Mouse (Mus musculus) MEL (cell line): Measurements from ENCODE around the gene Madd. TPM values are rescaled to one million over a fixed set of nuclear protein-coding genes. Genes with fewer than 3 reads are reported as not detected.

Experiments used
- DNase-seq: peaks from one replicate; pipeline ENCODE4 v3.0.0; 2011; ENCODE audit warnings: low read depth, low spot score
- H3K27ac ChIP-seq: 2 replicates; pipeline ENCODE4 v1.5.1; 2012; ENCODE audit warnings: low read depth, mild to moderate bottlenecking, control low read depth, low read length, moderate library complexity; ENCODE audit not compliant: control insufficient read depth
- H3K27me3 ChIP-seq, 2 experiments: fragments of 150-350 bp in 1 of 2; sonication (generic) in 1 of 2; 2 replicates each; pipeline ENCODE4 v1.6.1; 2012; ENCODE audit warnings: low read length in 2 of 2, mild to moderate bottlenecking in 2 of 2, improper control_type of control experiment in 1 of 2, moderate library complexity in 1 of 2; ENCODE audit not compliant: insufficient read depth in 2 of 2, control insufficient read depth in 1 of 2
- H3K36me3 ChIP-seq, 2 experiments: 2 replicates each; pipeline ENCODE4 v1.6.1; 2012 to 2014; ENCODE audit warnings: low read length in 2 of 2, improper control_type of control experiment in 1 of 2, inconsistent platforms in 1 of 2, mild to moderate bottlenecking in 1 of 2; ENCODE audit not compliant: insufficient read depth in 2 of 2, control insufficient read depth in 1 of 2
- H3K4me1 ChIP-seq, 2 experiments: fragments of 150-350 bp in 1 of 2; sonication (generic) in 1 of 2; 2 replicates each; pipeline ENCODE4 v1.6.1; 2012; ENCODE audit warnings: low read length in 2 of 2, improper control_type of control experiment in 1 of 2, mild to moderate bottlenecking in 1 of 2; ENCODE audit not compliant: insufficient read depth in 2 of 2, control insufficient read depth in 1 of 2
- H3K4me3 ChIP-seq, 2 experiments: fragments of 150-350 bp in 1 of 2; sonication (generic) in 1 of 2; 2 replicates each; pipeline ENCODE4 v1.5.1; 2012; ENCODE audit warnings: low read depth in 2 of 2, low read length in 2 of 2, mild to moderate bottlenecking in 2 of 2, moderate library complexity in 2 of 2, control low read depth in 1 of 2, improper control_type of control experiment in 1 of 2; ENCODE audit not compliant: control insufficient read depth in 1 of 2, insufficient read depth in 1 of 2
- H3K79me2 ChIP-seq: 2 replicates; pipeline ENCODE4 v1.6.1; 2012; ENCODE audit warnings: mild to moderate bottlenecking, low read length, moderate library complexity; ENCODE audit not compliant: control insufficient read depth, poor library complexity, insufficient read depth
- H3K9ac ChIP-seq: 2 replicates; pipeline ENCODE4 v1.6.1; 2012; ENCODE audit warnings: low read depth, mild to moderate bottlenecking, control low read depth, low read length, moderate library complexity; ENCODE audit not compliant: control insufficient read depth, poor library complexity, severe bottlenecking
- H3K9me3 ChIP-seq: fragments of 150-350 bp; sonication (generic); replicated peaks from 2 replicates; pipeline ENCODE4 v1.6.1; 2012; ENCODE audit warnings: mild to moderate bottlenecking, low read length, improper control_type of control experiment, moderate library complexity; ENCODE audit not compliant: insufficient read depth
- EP300 ChIP-seq, 2 experiments: IDR thresholded peaks; 2 replicates each; pipeline ENCODE4 v1.6.1; 2011; ENCODE audit warnings: improper control_type of control experiment in 2 of 2, low read length in 2 of 2, low read depth in 1 of 2, mild to moderate bottlenecking in 1 of 2
- ETS1 ChIP-seq: IDR thresholded peaks from 2 replicates; pipeline ENCODE4 v1.6.1; 2012; ENCODE audit warnings: low read depth, mild to moderate bottlenecking, inconsistent platforms, low read length, improper control_type of control experiment, moderate library complexity
- GATA1 ChIP-seq: IDR thresholded peaks from 2 replicates; pipeline ENCODE4 v1.6.1; 2011; ENCODE audit warnings: low read depth, low read length, improper control_type of control experiment
- HCFC1 ChIP-seq: IDR thresholded peaks from 2 replicates; pipeline ENCODE4 v1.6.1; 2012; ENCODE audit warnings: low read depth, mild to moderate bottlenecking, inconsistent platforms, low read length, improper control_type of control experiment, moderate library complexity
- MAFK ChIP-seq: IDR thresholded peaks from 2 replicates; pipeline ENCODE4 v1.6.1; 2011; ENCODE audit warnings: low read depth, mild to moderate bottlenecking, low read length, improper control_type of control experiment, borderline replicate concordance
- MEF2A ChIP-seq: IDR thresholded peaks from 2 replicates; pipeline ENCODE4 v1.6.1; 2014; ENCODE audit warnings: low read depth, mild to moderate bottlenecking, inconsistent platforms, low read length, improper control_type of control experiment; ENCODE audit not compliant: poor library complexity, insufficient replicate concordance, severe bottlenecking; ENCODE audit errors: extremely low read depth
- MXI1 ChIP-seq: IDR thresholded peaks from 2 replicates; pipeline ENCODE4 v1.6.1; 2011; ENCODE audit warnings: mild to moderate bottlenecking, low read depth, low read length, improper control_type of control experiment
- SIN3A ChIP-seq: IDR thresholded peaks from 2 replicates; pipeline ENCODE4 v1.6.1; 2012; ENCODE audit warnings: low read length, improper control_type of control experiment, inconsistent platforms
- UBTF ChIP-seq: IDR thresholded peaks from 2 replicates; pipeline ENCODE4 v1.6.1; 2012; ENCODE audit warnings: low read depth, mild to moderate bottlenecking, inconsistent platforms, low read length, improper control_type of control experiment, moderate library complexity, borderline replicate concordance; ENCODE audit not compliant: insufficient read depth
- USF2 ChIP-seq, 2 experiments: IDR thresholded peaks; 2 replicates each; pipeline ENCODE4 v1.6.1; 2011 to 2012; ENCODE audit warnings: improper control_type of control experiment in 2 of 2, low read length in 2 of 2, borderline replicate concordance in 1 of 2, inconsistent platforms in 1 of 2, low read depth in 1 of 2, mild to moderate bottlenecking in 1 of 2; ENCODE audit not compliant: insufficient read depth in 1 of 2
- polyA plus RNA-seq, 2 experiments: library from polyadenylated mRNA; stranded (reverse) in 1 of 2; unstranded in 1 of 2; fragments of >175 nt in 1 of 2; fragments of >200 nt in 1 of 2; gene quantifications; 2 replicates each; pipeline versions ENCODE4 v1.2.1 to v1.2.4; 2012; ENCODE audit warnings: low replicate concordance in 2 of 2, low read depth in 1 of 2; ENCODE audit not compliant: insufficient read length in 2 of 2, insufficient read depth in 1 of 2, missing spikeins in 1 of 2
- total RNA-seq: library from RNA; depleted of rRNA; stranded (reverse); fragments of 300-350 nt; gene quantifications from 2 replicates; pipeline ENCODE4 v1.2.3, GENCODE M21; 2012

The Madd gene
- total and polyA plus RNA-seq, 3 experiments = 17.5 to 27.4 TPM; not detected in 1

- TF ChIP-seq ETS1 (no peak), UBTF (no peak), SIN3A (no peak), HCFC1 (no peak), MEF2A (no peak), USF2 (IDR thresholded peaks at IDR 0.05; ENCODE audit: borderline replicate concordance in 1 of 2, insufficient read depth in 1 of 2, low read depth in 1 of 2, low read length in 2 of 2) (no peak)
- DNase-seq = no peak
- Histone ChIP-seq H3K79me2 (no peaks in the 10 kb centered on the region), H3K27me3 (no peaks in the 10 kb centered on the region), H3K9me3 (no peaks in the 10 kb centered on the region), H3K4me1 (no peaks in the 10 kb centered on the region), H3K27ac (no peak overlapping the region), H3K4me3 (no peak overlapping the region), H3K9ac (no peak overlapping the region), H3K36me3 (no peaks in the 10 kb centered on the region; a peak in 1 of 4 replicates)
These were observed 46.9 kb downstream of the Madd start for GRCm38 (mm10) chr2:91136513-91137412.

DNA sequence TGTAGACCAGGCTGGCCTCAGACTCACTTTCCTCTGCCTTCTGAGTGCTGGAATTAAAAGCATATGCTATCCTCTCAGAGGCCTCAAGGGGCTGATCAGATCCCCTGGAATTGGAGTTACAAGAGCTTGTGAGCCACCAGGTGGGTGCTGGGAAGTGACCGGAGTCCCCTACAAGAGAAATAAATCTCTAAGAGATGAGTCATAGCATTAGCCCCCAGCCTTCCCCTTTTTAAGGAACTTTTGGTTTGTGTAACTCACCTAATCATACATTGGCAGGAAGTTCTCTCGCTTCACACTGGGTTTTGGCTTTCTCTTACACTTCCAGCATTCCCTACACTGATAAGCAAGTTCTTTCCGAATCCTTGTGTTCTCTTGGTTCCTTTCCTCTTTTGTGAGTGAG, 51.6 kb downstream of the Madd start:
- H3K79me2 ChIP-seq = no peaks in the 10 kb centered on the region
- no peaks in the 10 kb centered on the region for H3K27me3 ChIP-seq
- TF ChIP-seq MAFK (no peak), EP300 (IDR thresholded peaks at IDR 0.05; ENCODE audit: low read depth in 1 of 2, low read length in 2 of 2) (peak in 1 of 2 experiments; percentile 29; a peak in 1 of 4 replicates), GATA1 (peak; percentile 28; the same call in 1 of the 2 replicates)

GRCm38 (mm10) chr2:91131251-91131650, 52.4 kb downstream of the Madd start:
- Histone ChIP-seq H3K27me3 (no peaks in the 10 kb centered on the region), H3K36me3 (no peaks in the 10 kb centered on the region)

More for the DNA sequence above, 51.6 kb downstream of the Madd start:
- H3K27ac ChIP-seq = no peak overlapping the region
- H3K9ac ChIP-seq = no peak overlapping the region
- H3K4me1 ChIP-seq = no peaks in the 10 kb centered on the region
- no peak overlapping the region for H3K4me3 ChIP-seq
- H3K36me3 ChIP-seq = no peaks in the 10 kb centered on the region; a peak in 1 of 4 replicates
- no peaks in the 10 kb centered on the region for H3K9me3 ChIP-seq
- DNase-seq = peak; percentile 41

More at GRCm38 (mm10) chr2:91131251-91131650, 52.4 kb downstream of the Madd start:
- Histone ChIP-seq H3K4me1 (no peaks in the 10 kb centered on the region), H3K27ac (no peak overlapping the region), H3K9ac (no peak overlapping the region), H3K79me2 (no peaks in the 10 kb centered on the region), H3K9me3 (no peaks in the 10 kb centered on the region), H3K4me3 (no peak overlapping the region)
- DNase-seq = no peak
- TF ChIP-seq MXI1 (no peak), SIN3A (no peak)
